Mouse (Mus musculus): ENCODE measurements at regions not wholly inside any gene's neighbourhood (a gene's known extent, or its start where the extent isn't known, plus 50 kb on each side); places are given as distances from the start of the nearest gene placed in this dataset.

DNA sequence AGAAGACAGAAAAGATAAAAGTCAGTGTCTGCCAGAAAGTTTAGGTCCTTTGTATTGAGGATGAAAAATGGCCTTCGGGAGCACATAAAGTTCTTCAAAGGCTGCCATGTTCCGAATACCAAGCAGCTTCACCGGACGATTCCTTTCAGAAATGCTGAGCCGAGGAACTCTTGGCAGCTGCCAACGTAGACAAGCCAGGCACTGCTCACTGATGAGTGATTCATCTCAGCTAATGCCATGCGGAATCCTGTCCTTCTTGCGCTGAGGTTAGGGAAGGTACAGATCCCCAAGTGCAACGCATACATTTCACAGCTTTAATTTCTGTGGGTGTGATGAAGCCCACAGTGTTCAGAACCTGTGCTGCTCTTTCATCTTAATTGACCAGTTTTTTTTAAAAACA is 360.7 kb upstream of the Pdcd1 start:
- DNase-seq (ENCODE audit: low spot score) (no peak), ATAC-seq (ENCODE audit: insufficient read depth, low read depth) (no peak)
- Histone ChIP-seq H3K9me3 (replicated peaks; ENCODE audit: control insufficient read depth, low read length) (no peaks in the 10 kb centered on the region), H3K4me3 (ENCODE audit: low read depth, low read length) (no peak overlapping the region), H3K4me2 (ENCODE audit: low read depth, low read length) (no peak overlapping the region), H3K4me1 (ENCODE audit: control insufficient read depth, insufficient read depth) (no peaks in the 10 kb centered on the region), H3K27me3 (ENCODE audit: control insufficient read depth, insufficient read depth, low read length) (no peaks in the 10 kb centered on the region), H3K36me3 (replicated peaks; ENCODE audit: control insufficient read depth, insufficient read depth, low read length) (no peaks in the 10 kb centered on the region), H3K27ac (ENCODE audit: low read depth) (no peak overlapping the region), H3K9ac (replicated peaks; ENCODE audit: low read depth, low read length) (no peak overlapping the region)
- WGBS, result 79% methylated on average over 9 of the region's 9 CpGs
- TF ChIP-seq CTCF (IDR thresholded peaks at IDR 0.05; ENCODE audit: low read depth) (no peak), EP300 (IDR thresholded peaks at IDR 0.05; ENCODE audit: low read depth) (no peak)

DNA sequence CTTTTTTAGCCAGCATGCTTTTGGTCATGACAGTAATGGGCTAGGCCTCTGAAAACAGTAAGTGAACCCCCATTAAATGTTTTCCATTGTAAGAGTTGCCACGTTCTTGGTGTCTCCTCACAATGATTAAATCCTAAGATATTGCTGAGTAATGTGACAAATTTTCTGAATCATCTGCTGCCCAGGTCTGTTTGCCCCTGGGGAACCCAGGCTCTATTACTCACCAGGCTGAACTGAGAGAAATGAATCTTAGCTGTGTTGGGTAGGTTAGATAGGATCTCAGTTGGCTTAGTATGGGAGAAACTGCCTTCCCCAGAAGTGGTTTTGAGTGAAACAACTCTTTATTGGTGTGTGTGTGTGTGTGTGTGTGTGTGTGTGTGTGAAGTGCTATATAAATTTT is 314.3 kb upstream of the Pdcd1 start:
- no peak for TF ChIP-seq EP300 (IDR thresholded peaks at IDR 0.05; ENCODE audit: low read depth)
- Histone ChIP-seq H3K4me2 (ENCODE audit: low read depth, low read length) (no peak overlapping the region), H3K27ac (ENCODE audit: low read depth) (no peak overlapping the region), H3K4me1 (ENCODE audit: control insufficient read depth, insufficient read depth) (no peaks in the 10 kb centered on the region), H3K4me3 (ENCODE audit: low read depth, low read length) (no peak overlapping the region), H3K9ac (replicated peaks; ENCODE audit: low read depth, low read length) (no peak overlapping the region), H3K27me3 (ENCODE audit: control insufficient read depth, insufficient read depth, low read length) (no peaks in the 10 kb centered on the region), H3K36me3 (replicated peaks; ENCODE audit: control insufficient read depth, insufficient read depth, low read length) (no peaks in the 10 kb centered on the region), H3K9me3 (replicated peaks; ENCODE audit: control insufficient read depth, low read length) (no peaks in the 10 kb centered on the region)
- ATAC-seq (ENCODE audit: insufficient read depth, low read depth) (no peak), DNase-seq (ENCODE audit: low spot score) (no peak)
- 48% methylated on average over 1 of the region's 1 CpGs for WGBS

DNA sequence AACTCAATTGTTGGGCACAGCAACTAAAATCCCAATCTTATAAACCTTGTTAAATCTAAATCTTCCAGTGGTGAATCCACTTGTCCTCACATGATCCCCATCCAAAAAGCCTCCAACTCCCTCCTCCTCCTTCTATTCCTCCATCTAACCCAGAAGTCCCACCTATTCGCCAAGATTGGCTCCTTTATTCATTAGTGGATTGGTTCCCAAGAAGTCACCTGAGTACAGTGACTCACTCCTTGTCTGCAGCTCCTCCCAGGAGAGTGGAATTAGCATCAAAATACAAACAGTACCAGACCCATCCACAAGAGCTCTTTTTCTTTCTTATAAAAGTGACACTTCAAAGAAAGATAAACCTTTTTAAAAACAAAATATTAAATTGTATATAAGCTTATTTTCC is 304.6 kb upstream of the Pdcd1 start:
- H3K27me3 ChIP-seq (ENCODE audit: control insufficient read depth, insufficient read depth, low read length), result no peaks in the 10 kb centered on the region
- TF ChIP-seq EP300 (IDR thresholded peaks at IDR 0.05; ENCODE audit: low read depth), result no peak
- no peak for TF ChIP-seq CTCF (IDR thresholded peaks at IDR 0.05; ENCODE audit: low read depth)
- no peaks in the 10 kb centered on the region for H3K36me3 ChIP-seq (replicated peaks; ENCODE audit: control insufficient read depth, insufficient read depth, low read length)
- no peak overlapping the region for H3K9ac ChIP-seq (replicated peaks; ENCODE audit: low read depth, low read length)
- 60% methylated on average over 1 of the region's 1 CpGs for WGBS
- no peak overlapping the region for H3K4me2 ChIP-seq (ENCODE audit: low read depth, low read length)
- H3K4me3 ChIP-seq (ENCODE audit: low read depth, low read length), result no peak overlapping the region
- no peaks in the 10 kb centered on the region for H3K9me3 ChIP-seq (replicated peaks; ENCODE audit: control insufficient read depth, low read length)
- DNase-seq (ENCODE audit: low spot score) (no peak), ATAC-seq (ENCODE audit: insufficient read depth, low read depth) (no peak)
- H3K4me1 ChIP-seq (ENCODE audit: control insufficient read depth, insufficient read depth), result no peaks in the 10 kb centered on the region
- no peak overlapping the region for H3K27ac ChIP-seq (ENCODE audit: low read depth)

DNA sequence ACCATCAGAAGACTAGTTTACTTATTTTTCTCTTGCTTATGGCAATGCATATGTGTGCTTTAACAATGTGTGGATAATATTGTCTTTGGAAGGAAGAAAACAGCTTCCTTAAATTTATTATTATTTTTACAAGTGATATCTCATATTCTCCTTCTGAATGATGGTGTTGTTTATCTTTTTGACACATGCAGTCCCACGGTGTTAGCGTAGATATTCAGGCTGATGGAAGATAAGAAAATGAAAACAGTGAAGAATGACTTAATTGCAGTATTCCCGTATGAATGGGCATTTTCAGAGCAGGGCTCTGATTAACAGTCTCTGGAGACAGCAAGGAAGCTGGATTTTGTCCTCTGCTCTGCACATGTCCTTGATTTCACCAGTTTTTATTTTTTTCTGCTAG is 303.5 kb upstream of the Pdcd1 start:
- H3K36me3 ChIP-seq (replicated peaks; ENCODE audit: control insufficient read depth, insufficient read depth, low read length), result no peaks in the 10 kb centered on the region
- no peak overlapping the region for H3K27ac ChIP-seq (ENCODE audit: low read depth)
- no peak overlapping the region for H3K9ac ChIP-seq (replicated peaks; ENCODE audit: low read depth, low read length)
- no peaks in the 10 kb centered on the region for H3K9me3 ChIP-seq (replicated peaks; ENCODE audit: control insufficient read depth, low read length)
- H3K4me2 ChIP-seq (ENCODE audit: low read depth, low read length), result no peak overlapping the region
- no peak overlapping the region for H3K4me3 ChIP-seq (ENCODE audit: low read depth, low read length)
- DNase-seq (ENCODE audit: low spot score) (no peak), ATAC-seq (ENCODE audit: insufficient read depth, low read depth) (no peak)
- no peaks in the 10 kb centered on the region for H3K27me3 ChIP-seq (ENCODE audit: control insufficient read depth, insufficient read depth, low read length)
- TF ChIP-seq CTCF (IDR thresholded peaks at IDR 0.05; ENCODE audit: low read depth) (no peak), EP300 (IDR thresholded peaks at IDR 0.05; ENCODE audit: low read depth) (no peak)
- H3K4me1 ChIP-seq (ENCODE audit: control insufficient read depth, insufficient read depth), result no peaks in the 10 kb centered on the region
- 40% methylated on average over 3 of the region's 3 CpGs for WGBS

DNA sequence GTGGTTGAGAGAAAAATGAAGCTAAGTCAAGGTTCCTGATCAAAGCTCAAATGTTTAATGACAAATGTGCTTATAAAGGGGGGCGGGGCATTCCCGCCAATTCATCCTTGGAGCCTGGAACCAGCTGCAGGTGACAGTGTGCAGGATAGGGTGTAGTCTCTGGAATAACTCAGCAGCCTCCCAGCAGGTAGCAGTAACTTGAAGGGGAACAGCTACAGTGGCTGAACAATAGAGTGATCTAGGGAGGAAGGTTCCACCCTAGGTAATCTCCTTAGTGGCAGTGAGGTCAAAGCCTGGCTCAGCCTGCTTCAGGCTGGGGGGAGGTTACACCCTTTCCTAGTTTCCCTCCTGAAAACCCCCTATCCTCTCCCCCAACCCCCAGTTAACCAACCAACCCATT is 290.2 kb upstream of the Pdcd1 start:
- Histone ChIP-seq H3K4me3 (ENCODE audit: low read depth, low read length) (no peak overlapping the region), H3K4me2 (ENCODE audit: low read depth, low read length) (no peak overlapping the region), H3K9me3 (replicated peaks; ENCODE audit: control insufficient read depth, low read length) (no peaks in the 10 kb centered on the region), H3K27ac (ENCODE audit: low read depth) (no peak overlapping the region), H3K27me3 (ENCODE audit: control insufficient read depth, insufficient read depth, low read length) (no peaks in the 10 kb centered on the region), H3K36me3 (replicated peaks; ENCODE audit: control insufficient read depth, insufficient read depth, low read length) (no peaks in the 10 kb centered on the region), H3K9ac (replicated peaks; ENCODE audit: low read depth, low read length) (no peak overlapping the region), H3K4me1 (ENCODE audit: control insufficient read depth, insufficient read depth) (no peaks in the 10 kb centered on the region)
- WGBS, result 88% methylated on average over 2 of the region's 2 CpGs
- no peak for DNase-seq (ENCODE audit: low spot score)
- TF ChIP-seq CTCF (IDR thresholded peaks at IDR 0.05; ENCODE audit: low read depth) (no peak), EP300 (IDR thresholded peaks at IDR 0.05; ENCODE audit: low read depth) (no peak)
- ATAC-seq (ENCODE audit: insufficient read depth, low read depth), result no peak

DNA sequence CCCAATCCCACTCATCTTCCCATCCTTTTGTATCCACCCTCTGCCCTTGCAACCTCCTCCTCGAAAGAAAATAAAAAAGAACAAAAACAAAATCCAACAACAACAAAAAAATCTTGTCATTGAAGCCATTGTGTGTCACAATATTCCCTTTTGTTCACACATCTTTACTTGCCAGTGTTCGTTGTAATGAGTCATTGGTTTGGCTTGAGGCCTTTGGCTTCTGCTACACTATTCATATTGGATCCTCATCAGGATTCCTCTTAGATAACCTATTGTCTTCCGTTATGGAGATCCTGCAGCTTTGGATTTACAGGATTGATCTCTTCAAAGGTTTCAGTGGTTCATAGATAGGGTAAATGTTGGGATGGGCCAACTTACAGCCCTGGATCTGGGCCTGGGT is 288.9 kb upstream of the Pdcd1 start:
- WGBS, result 62% methylated on average over 3 of the region's 3 CpGs
- Histone ChIP-seq H3K27ac (ENCODE audit: low read depth) (no peak overlapping the region), H3K27me3 (ENCODE audit: control insufficient read depth, insufficient read depth, low read length) (no peaks in the 10 kb centered on the region), H3K9me3 (replicated peaks; ENCODE audit: control insufficient read depth, low read length) (no peaks in the 10 kb centered on the region), H3K9ac (replicated peaks; ENCODE audit: low read depth, low read length) (no peak overlapping the region), H3K36me3 (replicated peaks; ENCODE audit: control insufficient read depth, insufficient read depth, low read length) (no peaks in the 10 kb centered on the region), H3K4me3 (ENCODE audit: low read depth, low read length) (no peak overlapping the region), H3K4me2 (ENCODE audit: low read depth, low read length) (no peak overlapping the region), H3K4me1 (ENCODE audit: control insufficient read depth, insufficient read depth) (no peaks in the 10 kb centered on the region)
- ATAC-seq (ENCODE audit: insufficient read depth, low read depth), result no peak
- DNase-seq (ENCODE audit: low spot score), result no peak
- TF ChIP-seq EP300 (IDR thresholded peaks at IDR 0.05; ENCODE audit: low read depth), result no peak
- no peak for TF ChIP-seq CTCF (IDR thresholded peaks at IDR 0.05; ENCODE audit: low read depth)
